Mouse (Mus musculus) thymus, adult 2 months (tissue): Measurements from ENCODE around the gene Egr4. TPM values are rescaled to one million over a fixed set of nuclear protein-coding genes. Genes with fewer than 3 reads are reported as not detected.

ENCODE experiments used
- DNase-seq: peaks from one replicate; pipeline ENCODE4 v3.0.0; 2021
- H3K27ac ChIP-seq: fragments of 200-500 bp; 2 replicates; pipeline ENCODE4 v1.5.1; 2012; ENCODE audit warnings: low read length, control low read depth; ENCODE audit not compliant: control insufficient read depth, insufficient read depth
- H3K27me3 ChIP-seq: fragments of 200-500 bp; 2 replicates; pipeline ENCODE4 v1.6.1; 2012; ENCODE audit warnings: mild to moderate bottlenecking, low read length, moderate library complexity, mixed read lengths; ENCODE audit not compliant: control insufficient read depth, insufficient read depth
- H3K36me3 ChIP-seq: fragments of 200-500 bp; 2 replicates; pipeline ENCODE4 v1.6.1; 2012; ENCODE audit warnings: mild to moderate bottlenecking, low read length, moderate library complexity; ENCODE audit not compliant: control insufficient read depth, insufficient read depth
- H3K4me1 ChIP-seq: fragments of 200-500 bp; replicated peaks from 2 replicates; pipeline ENCODE4 v1.6.1; 2012; ENCODE audit warnings: low read length; ENCODE audit not compliant: control insufficient read depth, insufficient read depth
- H3K4me3 ChIP-seq: fragments of 200-500 bp; 2 replicates; pipeline ENCODE4 v1.5.1; 2012; ENCODE audit warnings: mild to moderate bottlenecking, low read length, control low read depth, moderate library complexity; ENCODE audit not compliant: control insufficient read depth, insufficient read depth
- CTCF ChIP-seq: fragments of 200-500 bp; IDR thresholded peaks from 2 replicates; pipeline ENCODE4 v1.5.1; 2012; ENCODE audit warnings: mild to moderate bottlenecking, control low read depth, low read length, moderate library complexity, borderline replicate concordance; ENCODE audit not compliant: control insufficient read depth, poor library complexity, insufficient read depth; ENCODE audit errors: extremely low read depth
- POLR2A ChIP-seq: fragments of 200-500 bp; IDR thresholded peaks from 2 replicates; pipeline ENCODE4 v1.6.1; 2012; ENCODE audit warnings: mild to moderate bottlenecking, low read length, control low read depth, moderate library complexity; ENCODE audit not compliant: control insufficient read depth, poor library complexity, insufficient read depth; ENCODE audit errors: extremely low read depth
- WGBS: fragments of 180-500 bp; shearing (Covaris S2); methylation state at CpG from one replicate; pipeline ENCODE4 v1.1.7; 2018; 5-methylcytosine and 5-hydroxymethylcytosine counted together
- polyA plus RNA-seq: library from polyadenylated mRNA; depleted of rRNA; stranded (reverse); fragments of >200 nt; gene quantifications from 2 replicates; pipeline ENCODE4 v1.2.3, GENCODE M21; 2012

The Egr4 gene
- polyA plus RNA-seq, 1 experiment = 0.12 TPM

GRCm38 (mm10) chr6:85508602-85509001 lies 4.8 kb downstream of the Egr4 start:
- TF ChIP-seq POLR2A (no peak), CTCF (no peak)
- Histone ChIP-seq H3K4me1 (peaks cover 7% of the 10 kb centered on the region; the same call in 1 of the 2 replicates), H3K27ac (no peak overlapping the region), H3K27me3 (peaks cover 15% of the 10 kb centered on the region), H3K36me3 (no peaks in the 10 kb centered on the region), H3K4me3 (no peak overlapping the region)
- 62% methylated on average over 5 of the region's 5 CpGs for WGBS
- DNase-seq = no peak

DNA sequence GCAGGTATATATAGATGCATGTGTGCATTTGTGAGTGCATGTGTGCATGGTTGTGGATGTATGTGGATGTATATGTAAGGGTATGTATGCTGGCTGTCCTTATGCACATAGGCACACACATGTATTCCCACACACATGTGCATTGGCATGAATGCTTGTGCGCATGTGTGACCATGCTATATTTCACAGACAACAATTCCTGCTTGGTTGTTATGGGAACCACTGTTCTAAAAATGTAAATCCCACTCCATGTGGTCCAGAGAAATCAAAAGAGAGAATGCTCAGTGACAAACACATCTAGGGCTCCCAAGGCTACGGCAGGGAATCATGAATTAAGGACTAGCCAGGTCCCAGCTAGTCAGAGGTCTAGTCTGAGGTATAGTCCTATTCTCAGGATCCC lies 8.5 kb downstream of the Egr4 start:
- H3K4me3 ChIP-seq = no peak overlapping the region
- no peak for TF ChIP-seq POLR2A
- TF ChIP-seq CTCF = no peak
- WGBS = 85% methylated on average over 2 of the region's 2 CpGs
- no peaks in the 10 kb centered on the region for H3K36me3 ChIP-seq
- H3K27me3 ChIP-seq = peaks cover 13% of the 10 kb centered on the region; the same call in 1 of the 2 replicates
- no peak for DNase-seq
- no peak overlapping the region for H3K27ac ChIP-seq
- H3K4me1 ChIP-seq = no peaks in the 10 kb centered on the region

GRCm38 (mm10) chr6:85502911-85503250 lies 10.5 kb downstream of the Egr4 start, which contains the start of gene Fbxo41:
TSS of gene Fbxo41 (minus strand) at chr6:85502994.
- no peaks in the 10 kb centered on the region for H3K4me1 ChIP-seq
- H3K4me3 ChIP-seq = peak within 1 kb of the TSS; percentile 15; the same call in 1 of the 2 replicates
- DNase-seq = no peak
- peaks cover 13% of the 10 kb centered on the region; the same call in 1 of the 2 replicates for H3K27me3 ChIP-seq
- H3K27ac ChIP-seq = no peak within 1 kb of the TSS; the same call in 1 of the 2 replicates
- H3K36me3 ChIP-seq = no peaks in the 10 kb centered on the region
- TF ChIP-seq CTCF = no peak
- TF ChIP-seq POLR2A = no peak
- 6% methylated on average over 21 of the region's 22 CpGs for WGBS

- peak overlapping the region; percentile 15; the same call in 1 of the 2 replicates for H3K4me3 ChIP-seq
- no peaks in the 10 kb centered on the region for H3K36me3 ChIP-seq
- no peak for TF ChIP-seq POLR2A
- no peak for TF ChIP-seq CTCF
- peaks cover 13% of the 10 kb centered on the region; the same call in 1 of the 2 replicates for H3K27me3 ChIP-seq
- DNase-seq = no peak
- WGBS = 5% methylated on average over 37 of the region's 37 CpGs
- no peaks in the 10 kb centered on the region for H3K4me1 ChIP-seq
- H3K27ac ChIP-seq = no peak overlapping the region
These were observed 11.1 kb downstream of the Egr4 start for GRCm38 (mm10) chr6:85502103-85502910.

- H3K4me1 ChIP-seq = no peaks in the 10 kb centered on the region
- TF ChIP-seq CTCF = no peak
- no peak for TF ChIP-seq POLR2A
- no peak overlapping the region for H3K27ac ChIP-seq
- H3K4me3 ChIP-seq = no peak overlapping the region
- 16% methylated on average over 6 of the region's 6 CpGs for WGBS
- H3K27me3 ChIP-seq = peaks cover 13% of the 10 kb centered on the region; the same call in 1 of the 2 replicates
- DNase-seq = no peak
- no peaks in the 10 kb centered on the region for H3K36me3 ChIP-seq
These were observed 11.8 kb downstream of the Egr4 start for GRCm38 (mm10) chr6:85501571-85502102.

DNA sequence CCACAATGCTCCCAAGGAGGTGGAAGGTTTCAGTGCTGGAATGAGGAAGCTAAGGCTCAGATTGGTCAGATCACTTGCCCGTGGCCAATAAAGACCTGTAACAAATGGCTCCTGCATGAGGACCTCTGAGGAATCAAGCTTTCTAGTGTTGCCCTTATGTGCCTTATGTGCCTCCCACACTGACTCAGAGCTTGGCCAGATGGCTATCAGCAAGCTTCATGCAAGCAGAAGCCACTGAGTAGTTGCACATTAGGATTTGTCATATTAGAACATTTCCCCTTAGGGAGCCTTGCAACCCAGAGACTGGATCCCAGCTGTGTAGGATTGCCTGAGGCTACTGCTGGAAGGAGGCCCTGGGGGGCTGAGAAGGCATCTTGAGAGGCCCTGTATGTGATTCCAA lies 13.0 kb downstream of the Egr4 start:
- WGBS = 67% methylated on average over 1 of the region's 1 CpGs
- DNase-seq = no peak
- H3K27ac ChIP-seq = no peak overlapping the region
- no peak overlapping the region for H3K4me3 ChIP-seq
- H3K27me3 ChIP-seq = peaks cover 13% of the 10 kb centered on the region; the same call in 1 of the 2 replicates
- no peak for TF ChIP-seq CTCF
- TF ChIP-seq POLR2A = no peak
- H3K36me3 ChIP-seq = no peaks in the 10 kb centered on the region
- no peaks in the 10 kb centered on the region for H3K4me1 ChIP-seq
